ENCODE assay signal across 22 mouse cellular contexts in genomic region chr7:125185037-125185679, GRCm38 (mm10).
"Had no signal": no experiment of that assay in that cellular context is flagged by ENCODE, and none has a peak within 500 bp of the region (broad histone marks: within the 10 kb centered on the region; RNA-seq: fewer than 3 reads in every experiment).

No protein-coding gene starts in this region.

- H3K4me1 ChIP-seq: limb, embryonic 12.5 days; limb, embryonic 15.5 days; stomach, embryonic 15.5 days had no signal

- H3K4me3 ChIP-seq: kidney, embryonic 15.5 days; limb, embryonic 12.5 days; limb, embryonic 15.5 days; myocyte; neural tube, embryonic 13.5 days; stomach, embryonic 15.5 days had no signal

- H3K9ac ChIP-seq: kidney, embryonic 15.5 days; limb, embryonic 12.5 days; limb, embryonic 15.5 days; liver, embryonic 14.5 days; liver, postnatal 0 days; neural tube, embryonic 13.5 days; stomach, embryonic 15.5 days had no signal

- DNase-seq: kidney, adult 8-10 months; kidney, postnatal 10 days; kidney, postnatal 36 days; layer of hippocampus, postnatal 36 days; left cerebral cortex, postnatal 4 days; liver, postnatal 0 days; lung, postnatal 14 days; lung, postnatal 4 days; midbrain, embryonic 14.5 days; retina, postnatal 1 day; right cerebral cortex, postnatal 25 days; spleen, adult 18-20 months; thymus, postnatal 36 days had no signal

- H3K4me2 ChIP-seq: kidney, embryonic 15.5 days; limb, embryonic 12.5 days; limb, embryonic 15.5 days; liver, embryonic 11.5 days; midbrain, embryonic 11.5 days; neural tube, embryonic 13.5 days; stomach, embryonic 15.5 days had no signal

- H3K36me3 ChIP-seq: kidney, embryonic 15.5 days; limb, embryonic 12.5 days; limb, embryonic 15.5 days; neural tube, embryonic 13.5 days; stomach, embryonic 15.5 days had no signal

- H3K27me3 ChIP-seq: kidney, embryonic 15.5 days; limb, embryonic 12.5 days; limb, embryonic 15.5 days; neural tube, embryonic 13.5 days; stomach, embryonic 15.5 days had no signal

- H3K9me3 ChIP-seq: kidney, embryonic 15.5 days; limb, embryonic 15.5 days; neural tube, embryonic 13.5 days; stomach, embryonic 15.5 days had no signal

- ATAC-seq: liver, postnatal 0 days had no signal

- H3K27ac ChIP-seq: kidney, embryonic 15.5 days; limb, embryonic 12.5 days; limb, embryonic 15.5 days; liver, embryonic 14.5 days; neural tube, embryonic 13.5 days; stomach, embryonic 15.5 days had no signal
